Mouse (Mus musculus): ENCODE data around the gene Prkd2. TPM values are rescaled to one million over a fixed set of nuclear protein-coding genes. Genes with fewer than 3 reads are reported as not detected.

Gene Prkd2
- polyA plus RNA-seq, 1 experiment from 2014 or later, result 16.2 TPM

DNA sequence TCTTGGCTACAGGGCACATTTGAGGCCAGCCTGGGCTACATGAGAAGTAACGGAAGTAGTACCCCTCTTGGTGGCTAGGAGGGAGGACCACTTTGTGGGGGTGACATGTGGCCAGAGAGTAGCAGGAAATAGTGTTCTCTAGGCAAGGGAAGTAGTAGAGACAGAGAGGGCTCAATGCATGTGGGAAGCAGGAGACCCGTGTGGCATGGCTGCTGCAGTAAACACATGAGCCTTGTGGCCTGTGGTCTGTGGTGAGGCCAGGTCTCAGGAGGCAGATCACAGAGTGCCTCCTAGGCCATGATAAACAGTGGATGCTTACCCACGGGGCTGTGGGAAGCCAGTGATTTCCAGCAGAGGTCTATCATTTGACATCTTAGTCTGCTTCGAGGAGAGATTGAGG is 15.4 kb upstream of the Prkd2 start:
- Histone ChIP-seq H3K27me3 (no peaks in the 10 kb centered on the region), H3K27ac (no peak overlapping the region), H3K9me3 (no peaks in the 10 kb centered on the region), H3K9ac (replicated peaks) (no peak overlapping the region), H3K36me3 (peaks cover 100% of the 10 kb centered on the region), H3K4me3 (replicated peaks) (no peak overlapping the region), H3K4me2 (no peak overlapping the region), H3K4me1 (replicated peaks) (no peaks in the 10 kb centered on the region; the same call in 1 of the 2 replicates)
- WGBS, result 79% methylated on average over 4 of the region's 4 CpGs
- ATAC-seq (ENCODE audit: insufficient number of reproducible peaks, insufficient read depth, low FRiP score, low TSS enrichment, low read depth), result no peak

GRCm38 (mm10) chr7:16830449-16830848 is 12.3 kb upstream of the Prkd2 start:
- 86% methylated on average over 9 of the region's 9 CpGs for WGBS
- Histone ChIP-seq H3K4me2 (no peak overlapping the region), H3K9me3 (no peaks in the 10 kb centered on the region), H3K27me3 (no peaks in the 10 kb centered on the region), H3K4me3 (replicated peaks) (no peak overlapping the region), H3K36me3 (peaks cover 100% of the 10 kb centered on the region), H3K27ac (no peak overlapping the region), H3K9ac (replicated peaks) (no peak overlapping the region), H3K4me1 (replicated peaks) (no peaks in the 10 kb centered on the region)
- ATAC-seq (ENCODE audit: insufficient number of reproducible peaks, insufficient read depth, low FRiP score, low TSS enrichment, low read depth), result no peak

DNA sequence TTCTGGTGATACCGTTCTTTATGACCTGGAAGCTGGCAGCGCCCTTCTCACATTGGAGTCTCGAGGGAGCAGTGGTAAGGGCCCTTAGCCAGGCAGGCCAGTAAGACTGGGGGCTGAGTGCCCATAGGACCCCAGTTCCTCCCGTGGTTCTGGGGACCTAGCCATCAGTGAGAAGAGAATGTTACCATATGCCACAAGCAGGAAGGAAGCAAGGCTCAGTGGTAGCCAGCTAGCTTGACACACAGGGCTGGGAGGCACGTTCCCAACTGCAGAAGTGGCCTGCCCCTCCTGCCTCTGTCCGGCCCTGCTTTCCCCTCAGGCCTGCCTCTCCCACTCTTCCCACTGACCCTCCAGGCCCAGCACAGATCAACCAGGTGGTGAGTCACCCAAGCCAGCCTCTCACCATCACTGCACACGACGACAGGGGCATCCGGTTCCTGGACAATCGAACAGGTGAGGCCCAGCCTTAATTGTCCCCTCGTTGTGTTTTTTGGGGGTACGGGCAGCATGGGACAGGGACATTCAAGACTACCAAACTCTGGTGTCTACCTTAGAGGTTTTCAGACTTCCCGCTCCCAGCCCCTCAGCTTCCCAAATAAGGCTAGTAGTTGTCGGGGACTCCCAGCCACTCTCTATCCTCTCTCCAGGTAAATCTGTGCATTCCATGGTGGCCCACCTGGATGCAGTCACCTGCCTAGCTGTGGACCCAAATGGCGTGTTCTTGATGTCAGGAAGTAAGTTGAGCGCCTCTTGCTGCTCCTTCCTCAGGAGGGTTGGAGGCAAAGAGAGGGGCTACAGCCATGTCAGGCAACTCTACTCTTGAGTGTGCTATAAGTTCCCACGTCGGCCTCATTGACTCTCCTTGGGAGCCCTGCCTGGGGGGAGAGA is 4.5 kb upstream of the Prkd2 start:
- Histone ChIP-seq H3K36me3 (peaks cover 78% of the 10 kb centered on the region), H3K4me3 (replicated peaks) (no peak overlapping the region), H3K9ac (replicated peaks) (no peak overlapping the region), H3K9me3 (no peaks in the 10 kb centered on the region), H3K27me3 (no peaks in the 10 kb centered on the region), H3K27ac (no peak overlapping the region), H3K4me2 (no peak overlapping the region), H3K4me1 (replicated peaks) (peaks cover 4% of the 10 kb centered on the region; the same call in 1 of the 2 replicates)
- WGBS, result 92% methylated on average over 18 of the region's 18 CpGs
- ATAC-seq (ENCODE audit: insufficient number of reproducible peaks, insufficient read depth, low FRiP score, low TSS enrichment, low read depth), result no peak

DNA sequence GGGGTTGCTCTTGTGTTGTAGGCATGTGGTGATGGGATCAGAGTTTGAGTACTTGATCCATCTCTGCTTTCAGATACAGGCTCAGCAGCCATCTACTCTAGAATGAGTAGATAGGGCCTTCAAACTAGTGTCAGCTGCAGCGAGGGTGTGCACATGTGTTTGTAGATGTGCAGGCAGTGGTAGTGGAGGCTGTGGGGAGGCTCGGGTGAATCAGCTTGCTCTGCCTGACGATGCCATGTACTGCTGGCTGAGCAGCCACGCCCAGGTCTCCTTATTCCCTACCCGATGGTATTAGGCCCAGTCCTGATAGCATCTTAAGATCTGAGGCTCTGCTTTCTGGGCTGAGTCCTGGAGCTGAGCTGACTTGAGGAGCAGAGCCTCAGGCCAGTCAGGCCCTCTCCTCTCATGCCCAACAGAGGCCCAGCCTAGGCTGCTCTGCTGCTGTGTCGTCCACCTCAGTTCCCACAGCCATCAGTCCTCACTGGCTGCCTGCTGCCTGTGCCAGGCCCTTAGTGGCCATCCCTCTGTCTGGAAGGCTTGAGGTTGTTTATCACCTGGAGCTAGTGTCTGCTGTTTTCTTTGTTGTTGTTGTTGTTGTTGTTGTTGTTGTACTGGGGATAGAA is 3.8 kb upstream of the Prkd2 start:
- H3K4me1 ChIP-seq (replicated peaks), result peaks cover 9% of the 10 kb centered on the region
- no peaks in the 10 kb centered on the region for H3K9me3 ChIP-seq
- no peak for ATAC-seq (ENCODE audit: insufficient number of reproducible peaks, insufficient read depth, low FRiP score, low TSS enrichment, low read depth)
- no peaks in the 10 kb centered on the region for H3K27me3 ChIP-seq
- H3K9ac ChIP-seq (replicated peaks), result no peak overlapping the region
- H3K27ac ChIP-seq, result no peak overlapping the region
- 77% methylated on average over 6 of the region's 6 CpGs for WGBS
- peaks cover 71% of the 10 kb centered on the region for H3K36me3 ChIP-seq
- no peak overlapping the region for H3K4me2 ChIP-seq
- H3K4me3 ChIP-seq (replicated peaks), result no peak overlapping the region

DNA sequence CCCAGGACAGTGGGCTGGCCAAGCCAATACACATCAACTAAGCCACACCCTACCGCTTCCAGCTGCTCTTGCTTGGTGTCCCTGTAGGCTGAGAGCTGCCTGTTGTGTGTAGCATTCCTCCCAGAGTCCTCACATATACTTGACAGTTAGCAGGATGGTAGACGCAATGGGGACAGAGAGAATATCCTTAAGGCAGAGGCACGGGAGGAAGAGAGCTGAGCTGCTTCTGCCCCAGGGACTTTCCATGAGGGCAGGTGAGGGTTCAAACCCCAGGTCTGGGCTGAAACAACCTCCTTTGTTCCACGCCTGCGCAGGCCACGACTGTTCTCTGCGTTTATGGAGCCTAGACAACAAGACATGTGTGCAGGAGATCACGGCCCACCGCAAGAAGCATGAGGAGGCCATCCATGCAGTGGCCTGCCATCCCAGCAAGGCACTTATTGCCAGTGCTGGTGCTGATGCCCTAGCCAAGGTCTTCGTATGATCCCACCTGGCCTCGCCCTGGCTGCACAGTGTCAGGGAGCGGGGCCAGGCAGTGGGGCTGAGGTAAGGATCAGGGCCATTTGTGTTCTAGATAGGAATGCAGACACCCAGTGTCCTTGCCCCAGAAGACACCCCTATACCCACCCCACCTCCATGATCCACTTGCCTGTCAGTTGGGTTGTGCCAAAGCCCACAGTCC is 3.1 kb upstream of the Prkd2 start:
- H3K9ac ChIP-seq (replicated peaks), result no peak overlapping the region
- H3K27ac ChIP-seq, result no peak overlapping the region
- no peak overlapping the region for H3K4me3 ChIP-seq (replicated peaks)
- no peaks in the 10 kb centered on the region for H3K9me3 ChIP-seq
- ATAC-seq (ENCODE audit: insufficient number of reproducible peaks, insufficient read depth, low FRiP score, low TSS enrichment, low read depth), result no peak
- no peak overlapping the region for H3K4me2 ChIP-seq
- WGBS, result 93% methylated on average over 12 of the region's 12 CpGs
- H3K36me3 ChIP-seq, result peaks cover 64% of the 10 kb centered on the region
- no peaks in the 10 kb centered on the region for H3K27me3 ChIP-seq
- H3K4me1 ChIP-seq (replicated peaks), result peaks cover 15% of the 10 kb centered on the region

- peaks cover 59% of the 10 kb centered on the region for H3K36me3 ChIP-seq
- H3K27ac ChIP-seq, result no peak overlapping the region
- H3K4me3 ChIP-seq (replicated peaks), result no peak overlapping the region
- 85% methylated on average over 2 of the region's 2 CpGs for WGBS
- no peak overlapping the region for H3K9ac ChIP-seq (replicated peaks)
- H3K27me3 ChIP-seq, result no peaks in the 10 kb centered on the region
- no peaks in the 10 kb centered on the region for H3K9me3 ChIP-seq
- peaks cover 20% of the 10 kb centered on the region for H3K4me1 ChIP-seq (replicated peaks)
- H3K4me2 ChIP-seq, result no peak overlapping the region
- ATAC-seq (ENCODE audit: insufficient number of reproducible peaks, insufficient read depth, low FRiP score, low TSS enrichment, low read depth), result no peak
These were observed 2.6 kb upstream of the Prkd2 start for GRCm38 (mm10) chr7:16840109-16840491.

GRCm38 (mm10) chr7:16841078-16841477 is 1.6 kb upstream of the Prkd2 start:
- Histone ChIP-seq H3K4me3 (replicated peaks) (no peak overlapping the region), H3K27ac (peak overlapping the region; percentile 20; the same call in 1 of the 2 replicates), H3K4me2 (no peak overlapping the region), H3K36me3 (peaks cover 52% of the 10 kb centered on the region), H3K27me3 (no peaks in the 10 kb centered on the region), H3K4me1 (replicated peaks) (peaks cover 29% of the 10 kb centered on the region), H3K9ac (replicated peaks) (0 out of 2 replicates have a peak overlapping the region, but pooled peaks have one; percentile 18), H3K9me3 (no peaks in the 10 kb centered on the region)
- ATAC-seq (ENCODE audit: insufficient number of reproducible peaks, insufficient read depth, low FRiP score, low TSS enrichment, low read depth), result no peak
- 72% methylated on average over 4 of the region's 4 CpGs for WGBS

GRCm38 (mm10) chr7:16841561-16842560 is 841 bp upstream of the Prkd2 start:
- Histone ChIP-seq H3K4me2 (peak overlapping the region; percentile 99), H3K4me3 (replicated peaks) (peak overlapping the region; percentile 67), H3K9ac (replicated peaks) (peak overlapping the region; percentile 81), H3K36me3 (peaks cover 48% of the 10 kb centered on the region), H3K27ac (peak overlapping the region; percentile 90), H3K27me3 (no peaks in the 10 kb centered on the region), H3K9me3 (no peaks in the 10 kb centered on the region), H3K4me1 (replicated peaks) (peaks cover 29% of the 10 kb centered on the region)
- WGBS, result 39% methylated on average over 11 of the region's 11 CpGs
- ATAC-seq (ENCODE audit: insufficient number of reproducible peaks, insufficient read depth, low FRiP score, low TSS enrichment, low read depth), result no peak

DNA sequence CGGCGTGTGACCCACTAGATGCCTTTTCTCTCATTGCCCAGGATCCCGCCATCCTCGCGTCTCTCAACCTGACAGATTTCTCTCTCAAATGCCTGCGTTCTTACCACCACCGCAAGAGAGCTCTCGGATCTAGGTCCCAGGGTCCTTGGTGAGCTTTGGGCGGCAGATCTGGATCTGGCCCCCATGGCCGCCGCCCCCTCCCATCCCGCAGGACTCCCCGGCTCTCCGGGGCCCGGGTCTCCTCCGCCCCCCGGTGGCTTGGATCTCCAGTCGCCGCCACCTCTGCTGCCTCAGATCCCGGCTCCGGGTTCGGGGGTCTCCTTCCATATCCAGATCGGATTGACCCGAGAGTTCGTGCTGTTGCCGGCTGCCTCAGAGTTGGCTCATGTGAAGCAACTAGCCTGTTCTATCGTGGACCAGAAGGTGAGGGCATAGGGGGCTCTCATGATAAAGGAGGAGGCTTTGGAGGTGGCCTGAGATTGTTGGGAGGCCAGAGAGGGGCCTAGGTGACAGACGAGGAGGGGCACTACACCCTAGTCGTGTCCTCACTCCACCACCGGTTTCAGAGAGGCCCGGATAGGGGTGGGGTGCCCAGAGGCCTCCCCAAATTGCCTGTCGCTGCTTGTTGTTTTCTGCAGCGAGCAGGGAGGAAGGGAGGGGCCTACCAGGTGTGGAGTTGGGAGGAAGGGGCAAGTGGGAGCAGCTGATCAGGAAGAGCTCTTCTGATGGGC is 904 bp downstream of the Prkd2 start:
- peak overlapping the region; percentile 90 for H3K27ac ChIP-seq
- peaks cover 41% of the 10 kb centered on the region for H3K36me3 ChIP-seq
- 1% methylated on average over 33 of the region's 33 CpGs for WGBS
- H3K4me1 ChIP-seq (replicated peaks), result peaks cover 29% of the 10 kb centered on the region
- H3K9ac ChIP-seq (replicated peaks), result peak overlapping the region; percentile 81
- H3K4me3 ChIP-seq (replicated peaks), result peak overlapping the region; percentile 67
- no peak for ATAC-seq (ENCODE audit: insufficient number of reproducible peaks, insufficient read depth, low FRiP score, low TSS enrichment, low read depth)
- H3K9me3 ChIP-seq, result no peaks in the 10 kb centered on the region
- peak overlapping the region; percentile 99 for H3K4me2 ChIP-seq
- H3K27me3 ChIP-seq, result no peaks in the 10 kb centered on the region

- no peak for ATAC-seq (ENCODE audit: insufficient number of reproducible peaks, insufficient read depth, low FRiP score, low TSS enrichment, low read depth)
- Histone ChIP-seq H3K36me3 (peaks cover 41% of the 10 kb centered on the region), H3K27ac (peak overlapping the region; percentile 71), H3K4me2 (peak overlapping the region; percentile 99), H3K27me3 (no peaks in the 10 kb centered on the region), H3K9me3 (no peaks in the 10 kb centered on the region), H3K4me1 (replicated peaks) (peaks cover 29% of the 10 kb centered on the region), H3K9ac (replicated peaks) (peak overlapping the region; percentile 50; the same call in 1 of the 2 replicates), H3K4me3 (replicated peaks) (peak overlapping the region; percentile 67)
- WGBS, result 43% methylated on average over 3 of the region's 3 CpGs
These were observed 2.0 kb downstream of the Prkd2 start for GRCm38 (mm10) chr7:16844696-16845071.

All from limb, embryonic 12.5 days (tissue).